Mouse (Mus musculus) splenic B cell, adult 2 months (primary cell): ENCODE results near the gene Gm6034.
"Not testable (repeated sequence)": the region's sequence is repeated elsewhere in the genome, so short reads cannot be mapped to it uniquely, and the experiment has no call there.

ENCODE experiments used
- DNase-seq: peaks from one replicate; pipeline ENCODE4 v3.0.0-alpha.2; 2011; ENCODE audit warnings: low read depth, low spot score
- H3K27me3 ChIP-seq: 2 replicates; pipeline ENCODE4 v1.6.1; 2012; ENCODE audit warnings: mild to moderate bottlenecking, low read length, moderate library complexity, mixed read lengths; ENCODE audit not compliant: control insufficient read depth, poor library complexity, insufficient read depth, severe bottlenecking
- H3K36me3 ChIP-seq: 2 replicates; pipeline ENCODE4 v1.6.1; 2012; ENCODE audit warnings: mild to moderate bottlenecking, low read length, moderate library complexity, mixed read lengths; ENCODE audit not compliant: control insufficient read depth, poor library complexity, insufficient read depth, severe bottlenecking

The Gm6034 gene

DNA sequence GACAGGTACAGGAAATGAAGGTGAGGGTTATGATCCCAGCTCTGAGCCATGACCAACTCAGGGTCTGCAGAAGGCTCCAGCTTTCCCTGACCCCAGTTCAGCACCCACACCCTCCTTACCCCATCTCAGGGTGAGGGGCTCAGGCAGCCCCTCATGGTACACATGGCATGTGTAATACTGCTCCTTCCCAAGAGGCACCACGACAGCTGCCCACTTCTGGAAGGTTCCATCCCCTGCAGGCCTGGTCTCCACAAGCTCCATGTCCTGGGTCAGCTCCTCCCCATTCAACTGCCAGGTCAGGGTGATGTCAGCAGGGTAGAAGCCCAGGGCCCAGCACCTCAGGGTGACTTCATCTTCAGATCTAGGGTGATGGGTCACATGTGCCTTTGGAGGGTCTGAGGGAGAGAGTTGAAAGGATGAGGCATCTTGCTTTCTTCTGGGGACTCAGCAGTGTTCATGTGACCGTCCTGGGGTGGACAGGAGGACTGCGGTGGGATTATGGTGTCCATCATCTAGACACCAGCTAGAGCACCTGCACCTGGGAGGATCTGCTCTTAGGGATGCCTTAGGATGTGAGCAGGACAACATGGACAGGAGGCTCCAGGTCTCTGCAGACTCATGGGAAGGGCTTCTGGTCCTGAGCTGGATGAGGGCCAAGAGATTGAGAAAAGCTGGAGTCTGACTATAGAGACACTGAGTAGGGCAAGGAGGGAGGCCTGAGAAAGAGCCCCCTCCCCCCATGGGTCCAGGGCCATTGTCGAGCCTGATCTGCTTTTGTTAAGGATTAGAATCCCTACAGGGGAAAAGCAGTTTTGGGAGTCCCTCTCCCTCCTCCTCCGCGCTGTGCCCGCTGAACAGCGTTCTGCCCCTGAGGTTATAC, 11.8 kb upstream of the Gm6034 start:
- H3K27me3 ChIP-seq, DNase-seq, H3K36me3 ChIP-seq: not testable (repeated sequence)

GRCm38 (mm10) chr17:36031583-36032331, 11.0 kb upstream of the Gm6034 start:
- H3K36me3 ChIP-seq, H3K27me3 ChIP-seq: not testable (repeated sequence)
- DNase-seq, result peak; percentile 67

DNA sequence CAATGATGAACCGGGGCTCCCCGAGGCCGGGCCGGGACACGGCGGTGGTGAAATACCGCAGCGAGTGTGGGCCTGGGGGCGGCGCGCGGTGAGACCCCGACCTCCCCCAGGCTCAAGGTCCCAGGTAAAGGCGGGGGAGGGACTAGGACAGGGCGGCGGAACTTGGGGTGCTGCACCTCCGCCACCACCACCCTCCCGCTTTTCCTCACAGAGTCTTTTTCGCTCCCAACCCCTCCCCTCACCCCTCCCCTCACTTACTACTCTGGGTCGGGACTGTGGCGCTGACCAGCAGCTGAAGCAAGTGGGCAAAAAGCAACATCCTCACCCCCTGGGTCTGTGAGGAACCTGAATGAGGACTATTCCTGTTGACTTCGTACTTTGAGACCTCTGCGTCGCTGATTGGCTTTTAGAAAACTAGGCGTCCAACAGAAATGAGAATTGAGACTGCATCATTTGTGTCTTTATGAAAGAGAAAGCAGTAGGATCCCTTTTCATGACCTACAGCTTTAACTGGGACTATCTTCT, 10.3 kb upstream of the Gm6034 start, which contains the start of gene H2-T23:
TSS of gene H2-T23 (minus strand) at position 505 of the 525 bp plus-strand sequence.
- H3K27me3 ChIP-seq, H3K36me3 ChIP-seq: not testable (repeated sequence)
- peak; percentile 86 for DNase-seq

- H3K27me3 ChIP-seq, DNase-seq, H3K36me3 ChIP-seq: not testable (repeated sequence)
These were observed 8.2 kb upstream of the Gm6034 start for GRCm38 (mm10) chr17:36034524-36034923.

DNA sequence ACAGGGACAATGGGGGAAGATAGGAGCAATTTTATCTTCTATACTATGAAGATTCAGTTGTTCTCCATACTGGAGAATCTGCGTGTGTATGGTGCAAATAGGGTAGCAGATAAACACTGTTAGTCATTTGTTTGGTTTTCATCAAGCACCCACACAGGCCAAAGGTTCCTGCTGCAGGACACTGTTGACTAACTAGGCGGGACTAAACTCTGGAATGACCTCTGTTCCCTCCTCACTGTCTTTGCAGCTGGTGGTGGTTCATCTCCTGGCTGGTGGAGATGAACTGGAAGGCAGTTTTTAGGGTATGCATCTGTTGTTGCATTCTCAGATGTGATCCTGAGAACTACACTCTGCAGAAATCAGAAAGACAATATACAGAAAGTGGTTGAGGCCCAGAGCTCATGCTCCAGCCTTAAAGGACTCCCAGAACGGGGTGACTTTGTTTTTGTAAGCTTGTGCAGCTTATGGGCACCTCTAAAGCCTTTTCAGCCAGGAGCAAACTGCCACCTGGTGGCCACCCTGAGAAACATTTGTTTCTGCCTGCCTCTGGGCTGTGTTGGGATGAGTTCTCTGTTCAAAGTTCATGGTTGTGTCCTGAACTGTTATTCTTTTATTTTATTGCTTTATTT, 7.6 kb upstream of the Gm6034 start:
- H3K27me3 ChIP-seq, H3K36me3 ChIP-seq: not testable (repeated sequence)
- DNase-seq, result peak; percentile 76

GRCm38 (mm10) chr17:36036126-36036525, 6.6 kb upstream of the Gm6034 start:
- H3K36me3 ChIP-seq, H3K27me3 ChIP-seq, DNase-seq: not testable (repeated sequence)

- H3K36me3 ChIP-seq, DNase-seq, H3K27me3 ChIP-seq: not testable (repeated sequence)
These were observed 2.2 kb upstream of the Gm6034 start for GRCm38 (mm10) chr17:36040604-36041003.

DNA sequence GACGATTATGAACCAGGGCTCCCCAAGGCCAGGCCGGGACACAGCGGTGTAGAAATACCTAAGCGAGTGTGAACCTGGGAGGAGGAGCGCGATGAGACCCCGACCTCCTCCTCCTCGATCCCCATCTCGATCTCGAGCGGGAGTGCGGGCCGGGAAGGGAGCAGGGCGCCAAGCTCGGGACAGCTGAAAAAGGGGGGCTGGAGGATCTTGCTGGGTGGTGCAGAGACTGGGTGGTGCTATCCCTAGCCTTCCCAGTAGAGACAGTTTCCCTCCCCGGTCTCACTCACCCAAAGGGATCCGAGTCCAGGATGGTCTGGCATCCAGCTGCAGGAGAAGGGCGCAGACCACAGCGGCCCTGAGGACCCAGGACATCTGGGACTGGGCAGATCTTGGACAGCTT, 706 bp upstream of the Gm6034 start:
- H3K27me3 ChIP-seq, DNase-seq, H3K36me3 ChIP-seq: not testable (repeated sequence)

- DNase-seq, result no peak
- H3K27me3 ChIP-seq, result no peaks in the 10 kb centered on the region
- H3K36me3 ChIP-seq, result no peaks in the 10 kb centered on the region
These were observed 525 bp downstream of the Gm6034 start for GRCm38 (mm10) chr17:36043286-36043685.

DNA sequence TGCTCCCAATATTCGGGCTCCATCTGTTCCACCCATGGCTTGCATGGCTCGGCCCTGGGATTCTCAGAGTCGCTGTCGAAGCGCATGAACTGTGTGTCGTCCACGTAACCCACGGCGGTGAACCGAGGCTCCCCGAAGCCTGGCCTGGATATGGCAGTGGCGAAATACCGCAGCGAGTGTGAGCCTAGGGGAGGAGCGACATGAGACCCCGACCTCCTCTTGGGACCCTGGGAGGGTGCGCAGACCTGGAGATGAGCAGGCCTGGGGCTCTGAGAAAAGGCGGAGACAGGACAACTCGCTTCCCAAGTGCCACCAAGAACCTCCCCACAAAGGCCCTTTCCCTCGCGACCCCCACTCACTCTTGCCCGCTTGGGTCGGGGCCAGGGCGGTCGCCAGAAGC, 15.2 kb downstream of the Gm6034 start:
- H3K27me3 ChIP-seq, DNase-seq, H3K36me3 ChIP-seq: not testable (repeated sequence)

DNA sequence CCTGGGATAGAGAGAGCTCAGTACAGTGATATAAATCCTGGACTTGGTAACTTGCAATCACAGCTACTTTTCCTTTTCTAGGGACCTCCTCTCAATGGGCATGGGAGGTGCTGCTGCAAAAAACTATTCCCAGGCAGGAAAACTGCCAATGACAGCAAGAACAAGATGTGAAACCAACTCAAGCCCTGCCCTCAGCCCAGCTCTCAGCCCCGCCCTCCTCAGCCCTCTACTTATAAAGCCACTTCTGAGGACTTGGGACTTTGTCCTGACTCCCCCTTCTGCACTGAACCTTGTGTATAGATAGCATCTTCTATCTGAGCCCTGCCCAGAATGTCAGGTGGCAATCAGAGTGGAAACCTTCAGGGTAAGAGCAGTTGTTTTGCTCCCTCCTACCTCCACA, 15.6 kb downstream of the Gm6034 start, which contains the start of gene Gm11127:
TSS of gene Gm11127 (minus strand) at position 10 of the 400 bp plus-strand sequence.
- not testable (repeated sequence) for H3K27me3 ChIP-seq, H3K36me3 ChIP-seq, DNase-seq

DNA sequence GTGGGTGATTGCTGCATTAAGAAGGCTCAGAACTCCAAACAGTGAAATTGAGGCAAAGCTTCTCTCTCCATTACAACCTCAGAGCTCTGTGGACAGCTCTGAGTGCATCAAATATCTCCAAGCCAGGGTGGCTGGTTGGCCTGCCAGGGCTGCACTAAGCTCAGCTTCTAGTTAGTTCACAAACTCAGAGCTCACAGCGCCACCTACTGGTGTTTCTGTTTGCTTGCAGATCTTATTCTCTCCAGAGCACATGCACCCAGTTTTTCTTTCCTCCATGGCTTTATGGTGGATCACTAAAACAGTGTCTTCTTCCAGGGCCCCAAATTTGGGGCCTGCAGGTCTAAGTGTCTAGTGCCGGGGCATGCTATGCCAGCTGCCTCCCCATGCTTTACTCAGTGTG, 18.1 kb downstream of the Gm6034 start:
- DNase-seq, result peak; percentile 93
- Histone ChIP-seq H3K36me3 (no peaks in the 10 kb centered on the region), H3K27me3 (no peaks in the 10 kb centered on the region)

DNA sequence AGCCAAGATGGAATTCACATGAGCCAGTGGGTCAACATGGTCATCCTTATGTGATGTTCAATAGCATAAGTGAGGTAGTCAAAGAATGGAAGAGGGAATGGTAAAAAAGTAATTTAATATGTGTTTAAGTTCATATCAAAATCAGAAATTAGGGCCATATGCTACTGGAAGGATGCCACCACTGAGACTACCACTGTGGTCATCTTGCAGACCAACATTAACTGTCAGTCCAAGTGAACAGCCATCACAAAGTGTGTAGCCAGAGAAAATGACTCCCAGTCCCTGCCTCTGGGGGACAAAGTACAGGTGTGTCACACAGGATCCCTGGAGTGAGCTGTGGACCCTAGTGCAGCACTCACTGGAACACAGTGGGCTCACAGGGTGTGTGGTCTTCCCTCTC, 39.1 kb downstream of the Gm6034 start:
- DNase-seq, H3K27me3 ChIP-seq, H3K36me3 ChIP-seq: not testable (repeated sequence)

GRCm38 (mm10) chr17:36082519-36083232, 39.9 kb downstream of the Gm6034 start:
- H3K36me3 ChIP-seq, H3K27me3 ChIP-seq, DNase-seq: not testable (repeated sequence)
